Mouse (Mus musculus) limb, embryonic 12.5 days (tissue): Measurements from ENCODE around the gene Stambpl1. TPM values are rescaled to one million over a fixed set of nuclear protein-coding genes. Genes with fewer than 3 reads are reported as not detected.

Experiments used
- ATAC-seq: fragments of 200-750 bp; cut with Nextera tagmentation; 2 replicates; pipeline ENCODE4 v1.8.0; 2017; ENCODE audit warnings: low read depth, moderate TSS enrichment; ENCODE audit not compliant: insufficient number of reproducible peaks, insufficient read depth, low FRiP score, low TSS enrichment
- H3K27ac ChIP-seq: fragments of 300-500 bp; sonication (generic); 2 replicates; pipeline ENCODE4 v1.5.1; 2016; ENCODE audit warnings: mild to moderate bottlenecking, moderate library complexity
- H3K27me3 ChIP-seq: fragments of 300-500 bp; sonication (generic); 2 replicates; pipeline ENCODE4 v1.6.1; 2016; ENCODE audit warnings: mild to moderate bottlenecking, moderate library complexity
- H3K36me3 ChIP-seq: fragments of 300-500 bp; sonication (generic); 2 replicates; pipeline ENCODE4 v1.6.1; 2016; ENCODE audit warnings: mild to moderate bottlenecking, moderate library complexity
- H3K4me1 ChIP-seq: fragments of 300-500 bp; sonication (generic); replicated peaks from 2 replicates; pipeline ENCODE4 v1.6.1; 2016
- H3K4me2 ChIP-seq: fragments of 300-500 bp; sonication (generic); 2 replicates; pipeline ENCODE4 v1.6.1; 2016; ENCODE audit warnings: mild to moderate bottlenecking, moderate library complexity
- H3K4me3 ChIP-seq: fragments of 300-500 bp; sonication (generic); replicated peaks from 2 replicates; pipeline ENCODE4 v1.5.1; 2016; ENCODE audit warnings: mild to moderate bottlenecking
- H3K9ac ChIP-seq: fragments of 300-500 bp; sonication (generic); replicated peaks from 2 replicates; pipeline ENCODE4 v1.6.1; 2016; ENCODE audit warnings: mild to moderate bottlenecking, moderate library complexity
- H3K9me3 ChIP-seq: fragments of 300-500 bp; sonication (generic); 2 replicates; pipeline ENCODE4 v1.6.1; 2016; ENCODE audit warnings: mild to moderate bottlenecking, moderate library complexity
- WGBS: fragments of 180-500 bp; shearing (Covaris S2); methylation state at CpG from one replicate; pipeline ENCODE4 v1.1.7; 2016; 5-methylcytosine and 5-hydroxymethylcytosine counted together
- polyA plus RNA-seq: library from polyadenylated mRNA; unstranded; fragments of >200 nt; fragmentation: Nextera tagmentation; extraction: Ambion mirVana; gene quantifications from 2 replicates; pipeline ENCODE4 v1.2.1, GENCODE M21; 2016

The Stambpl1 gene
- polyA plus RNA-seq, 1 experiment from 2014 or later, result 10.8 TPM

DNA sequence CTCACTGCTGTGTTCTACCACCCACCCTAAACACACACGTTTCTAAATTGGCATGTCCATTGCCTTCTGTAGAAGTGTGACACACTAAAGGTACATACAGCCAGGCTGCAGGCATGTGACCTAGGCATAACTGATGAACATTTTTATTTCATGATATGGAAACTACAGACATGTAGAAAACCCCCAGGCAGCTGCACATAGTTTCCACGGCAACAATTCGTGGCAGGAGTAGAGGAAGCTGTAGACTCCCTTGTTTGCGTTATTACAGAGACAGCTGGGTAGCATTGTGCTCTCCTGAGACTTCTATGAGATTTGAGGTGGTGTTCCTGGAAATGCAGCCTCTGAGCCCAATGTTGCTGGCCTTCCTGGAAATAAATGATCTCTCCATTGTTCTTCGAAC is 24.9 kb downstream of the Stambpl1 start:
- no peaks in the 10 kb centered on the region for H3K36me3 ChIP-seq
- no peak overlapping the region for H3K4me2 ChIP-seq
- ATAC-seq, result no peak
- H3K9ac ChIP-seq, result no peak overlapping the region
- no peaks in the 10 kb centered on the region for H3K27me3 ChIP-seq
- no peaks in the 10 kb centered on the region for H3K4me1 ChIP-seq
- no peak overlapping the region for H3K27ac ChIP-seq
- H3K9me3 ChIP-seq, result no peaks in the 10 kb centered on the region
- WGBS, result 72% methylated on average over 5 of the region's 5 CpGs
- no peak overlapping the region for H3K4me3 ChIP-seq

DNA sequence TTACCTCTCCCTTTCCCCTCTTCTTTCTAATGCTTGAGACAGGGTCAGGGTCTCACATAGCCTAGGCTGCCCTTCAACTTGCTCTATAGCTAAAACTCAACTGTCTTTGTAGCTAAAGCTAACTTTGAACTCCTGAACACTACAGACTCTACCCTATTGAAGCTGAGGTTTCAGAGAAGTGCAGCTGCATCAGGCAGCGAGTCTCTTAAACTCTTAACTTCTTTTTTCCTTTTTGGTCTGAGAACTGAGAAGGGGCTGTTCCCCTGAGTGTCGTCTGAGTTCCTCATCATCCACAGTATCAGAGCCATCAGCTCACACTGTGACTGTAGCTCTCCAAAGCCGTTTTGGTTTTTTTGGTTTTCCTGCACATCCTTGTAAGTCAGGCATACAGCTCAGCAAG is 25.7 kb downstream of the Stambpl1 start:
- ATAC-seq, result no peak
- Histone ChIP-seq H3K4me3 (no peak overlapping the region), H3K27ac (no peak overlapping the region), H3K4me2 (no peak overlapping the region), H3K4me1 (no peaks in the 10 kb centered on the region), H3K27me3 (no peaks in the 10 kb centered on the region), H3K36me3 (no peaks in the 10 kb centered on the region), H3K9me3 (no peaks in the 10 kb centered on the region), H3K9ac (no peak overlapping the region)
- WGBS, result 81% methylated on average over 3 of the region's 3 CpGs

DNA sequence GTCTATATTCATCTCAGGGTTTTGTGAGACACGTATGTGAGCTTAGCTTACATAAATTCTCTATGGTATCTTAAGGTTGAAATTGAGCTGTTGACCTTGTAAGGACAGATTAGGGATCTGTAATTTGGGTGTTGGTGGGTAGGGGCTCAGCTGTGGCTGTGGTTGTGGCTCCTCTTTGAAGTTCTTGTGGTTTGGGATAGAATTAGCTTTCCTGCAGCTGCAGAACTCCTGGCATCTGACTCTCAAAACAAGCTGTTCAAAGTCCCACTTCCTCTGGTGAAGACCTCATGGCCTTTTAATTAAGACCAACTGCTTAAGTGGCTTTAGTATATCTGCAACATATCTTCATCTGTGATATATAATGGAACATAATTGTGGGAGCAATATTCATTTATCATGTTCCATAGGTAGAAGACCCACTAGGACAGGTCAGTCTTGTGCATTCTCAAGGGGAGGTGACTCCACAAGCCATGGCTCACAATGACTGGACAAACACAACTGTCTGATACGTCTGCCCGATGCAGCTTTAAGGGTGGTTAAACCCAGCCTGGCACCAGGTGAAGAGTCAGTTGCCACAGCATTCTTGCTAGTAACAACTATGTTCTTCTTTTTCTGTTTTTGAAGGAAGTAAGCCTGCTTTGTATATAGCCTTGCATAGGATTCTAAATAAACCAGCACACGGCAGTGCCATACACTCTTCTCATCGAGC is 27.4 kb downstream of the Stambpl1 start:
- Histone ChIP-seq H3K9me3 (no peaks in the 10 kb centered on the region), H3K4me3 (no peak overlapping the region), H3K27me3 (no peaks in the 10 kb centered on the region), H3K4me2 (no peak overlapping the region), H3K4me1 (no peaks in the 10 kb centered on the region), H3K27ac (no peak overlapping the region), H3K9ac (no peak overlapping the region), H3K36me3 (no peaks in the 10 kb centered on the region)
- 79% methylated on average over 5 of the region's 5 CpGs for WGBS
- no peak for ATAC-seq

DNA sequence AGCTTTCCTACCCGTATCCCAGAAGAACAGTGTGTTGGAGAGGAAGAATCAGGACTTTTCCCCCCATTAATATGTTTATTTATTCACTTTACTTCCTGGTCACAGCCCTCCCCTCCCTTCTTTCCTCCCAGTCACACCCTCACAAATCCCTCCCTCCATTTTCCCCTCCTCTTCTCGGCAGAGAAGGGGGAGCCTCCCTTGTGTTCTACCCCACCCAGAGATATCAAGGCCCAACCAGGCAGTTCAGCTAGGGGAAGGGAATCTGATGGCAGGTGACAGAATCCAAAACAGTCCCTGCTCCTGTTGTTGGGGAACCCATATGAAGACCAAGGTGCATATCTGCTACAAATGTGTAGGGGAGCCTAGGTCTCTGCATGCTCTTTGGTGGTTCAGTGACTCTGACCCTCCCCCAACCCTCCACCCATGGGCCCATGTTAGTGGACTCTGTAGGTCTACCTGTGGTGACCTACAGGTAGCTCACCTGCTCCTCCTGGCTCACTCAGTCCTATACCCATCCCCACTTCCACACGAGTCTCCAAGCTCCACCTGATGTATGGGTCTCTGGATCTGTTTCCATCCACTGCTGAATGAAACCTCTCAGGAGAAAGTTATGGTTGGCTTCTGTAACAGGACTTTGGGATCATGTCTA is 28.8 kb downstream of the Stambpl1 start:
- H3K4me1 ChIP-seq, result peaks cover 11% of the 10 kb centered on the region; the same call in 1 of the 2 replicates
- no peaks in the 10 kb centered on the region for H3K36me3 ChIP-seq
- H3K4me2 ChIP-seq, result no peak overlapping the region
- WGBS, result 93% methylated on average over 2 of the region's 3 CpGs
- no peak overlapping the region for H3K9ac ChIP-seq
- H3K4me3 ChIP-seq, result no peak overlapping the region
- H3K9me3 ChIP-seq, result no peaks in the 10 kb centered on the region
- no peak overlapping the region for H3K27ac ChIP-seq
- no peak for ATAC-seq
- no peaks in the 10 kb centered on the region for H3K27me3 ChIP-seq

DNA sequence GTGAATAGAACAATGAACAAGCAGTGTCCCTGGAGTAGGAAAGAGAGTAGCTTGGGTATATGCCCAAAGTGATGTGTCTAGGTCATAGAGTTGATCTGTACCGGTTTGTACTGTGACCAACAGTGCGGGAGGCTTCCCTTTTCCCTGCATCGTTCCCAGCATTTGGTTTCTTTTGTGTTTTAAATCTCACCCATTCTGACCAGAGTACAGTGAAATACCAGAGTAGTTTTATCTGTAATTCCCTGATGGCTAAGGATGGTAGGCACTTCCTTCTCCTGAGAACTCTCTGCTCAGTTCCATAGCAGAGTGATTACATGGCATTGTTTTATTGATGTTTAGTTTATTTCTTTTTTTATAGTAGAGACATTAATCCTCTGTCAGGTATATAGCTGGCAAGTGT is 30.8 kb downstream of the Stambpl1 start:
- H3K4me1 ChIP-seq, result peaks cover 11% of the 10 kb centered on the region; the same call in 1 of the 2 replicates
- no peaks in the 10 kb centered on the region for H3K27me3 ChIP-seq
- H3K4me2 ChIP-seq, result no peak overlapping the region
- WGBS, result 87% methylated on average over 3 of the region's 3 CpGs
- no peak overlapping the region for H3K27ac ChIP-seq
- no peaks in the 10 kb centered on the region for H3K36me3 ChIP-seq
- no peak overlapping the region for H3K9ac ChIP-seq
- no peak for ATAC-seq
- H3K4me3 ChIP-seq, result no peak overlapping the region
- H3K9me3 ChIP-seq, result no peaks in the 10 kb centered on the region

DNA sequence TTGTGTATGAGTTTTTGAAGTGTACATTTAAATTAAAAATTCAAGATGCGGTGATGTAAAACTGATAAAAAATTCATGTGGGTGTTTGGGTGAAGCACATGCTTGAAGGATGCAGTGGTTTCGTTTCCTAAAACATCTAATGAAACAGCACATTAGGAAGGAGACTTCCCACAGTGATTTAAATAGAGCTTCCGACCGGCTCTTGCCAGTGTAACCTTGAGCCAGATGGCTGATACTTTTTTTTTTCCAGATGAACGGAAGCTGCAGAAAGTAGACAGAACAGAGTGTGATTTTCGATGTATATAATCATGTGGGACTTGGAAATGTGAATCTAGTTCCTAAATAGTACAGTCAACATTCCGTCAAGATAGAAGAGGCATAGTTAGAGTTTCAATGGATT is 39.6 kb downstream of the Stambpl1 start:
- H3K27ac ChIP-seq, result no peak overlapping the region
- no peak overlapping the region for H3K4me3 ChIP-seq
- H3K27me3 ChIP-seq, result no peaks in the 10 kb centered on the region
- no peak overlapping the region for H3K4me2 ChIP-seq
- peaks cover 12% of the 10 kb centered on the region for H3K4me1 ChIP-seq
- WGBS, result 44% methylated on average over 7 of the region's 7 CpGs
- no peak overlapping the region for H3K9ac ChIP-seq
- ATAC-seq, result no peak
- H3K36me3 ChIP-seq, result no peaks in the 10 kb centered on the region
- H3K9me3 ChIP-seq, result no peaks in the 10 kb centered on the region

DNA sequence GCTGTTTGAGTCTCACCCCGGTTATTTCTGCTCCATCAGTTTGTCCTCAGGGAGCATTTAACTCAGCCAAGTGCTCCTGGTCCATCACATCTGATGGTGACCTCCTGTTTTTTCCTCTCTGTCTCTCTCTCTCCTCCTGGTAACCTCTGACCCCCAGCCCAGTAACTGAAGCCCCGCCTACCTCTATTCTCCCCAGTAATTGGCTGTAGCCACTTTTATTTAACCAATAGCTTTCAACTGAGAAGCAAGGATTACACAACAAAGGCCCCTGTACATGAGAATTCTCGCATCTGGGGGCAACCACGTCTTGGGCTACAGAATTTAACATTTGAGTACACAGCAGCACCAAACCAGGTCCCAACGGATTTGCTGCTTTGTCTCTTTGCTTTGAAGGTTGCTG is 40.3 kb downstream of the Stambpl1 start:
- Histone ChIP-seq H3K4me2 (no peak overlapping the region), H3K36me3 (0 out of 2 replicates have a peak, but pooled peaks cover under 1% of the 10 kb centered on the region), H3K4me1 (peaks cover 12% of the 10 kb centered on the region), H3K9me3 (no peaks in the 10 kb centered on the region), H3K27me3 (no peaks in the 10 kb centered on the region), H3K27ac (no peak overlapping the region), H3K4me3 (no peak overlapping the region), H3K9ac (no peak overlapping the region)
- no peak for ATAC-seq
- WGBS, result 55% methylated on average over 5 of the region's 5 CpGs

DNA sequence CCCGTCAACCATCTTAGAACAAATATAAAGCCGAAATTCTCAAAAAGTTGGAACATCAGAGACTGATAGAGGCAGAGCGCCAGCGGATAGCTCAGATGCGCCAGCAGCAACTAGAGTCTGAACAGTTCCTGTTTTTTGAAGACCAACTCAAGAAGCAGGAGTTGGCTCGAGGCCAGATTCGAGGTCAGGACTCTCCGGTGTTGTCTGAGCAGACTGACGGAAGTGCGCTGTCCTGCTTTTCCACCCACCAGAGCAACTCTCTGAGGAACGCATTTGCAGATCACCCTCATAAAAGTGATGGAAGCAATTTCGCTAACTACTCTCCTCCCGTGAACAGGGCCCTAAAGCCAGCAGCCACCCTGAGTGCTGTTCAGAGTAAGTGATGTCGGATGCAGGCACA is 41.9 kb downstream of the Stambpl1 start:
- Histone ChIP-seq H3K4me1 (peaks cover 12% of the 10 kb centered on the region), H3K36me3 (peaks cover 3% of the 10 kb centered on the region; the same call in 1 of the 2 replicates), H3K9me3 (no peaks in the 10 kb centered on the region), H3K27ac (no peak overlapping the region), H3K27me3 (no peaks in the 10 kb centered on the region), H3K9ac (no peak overlapping the region), H3K4me2 (no peak overlapping the region), H3K4me3 (no peak overlapping the region)
- no peak for ATAC-seq
- WGBS, result 57% methylated on average over 14 of the region's 14 CpGs

DNA sequence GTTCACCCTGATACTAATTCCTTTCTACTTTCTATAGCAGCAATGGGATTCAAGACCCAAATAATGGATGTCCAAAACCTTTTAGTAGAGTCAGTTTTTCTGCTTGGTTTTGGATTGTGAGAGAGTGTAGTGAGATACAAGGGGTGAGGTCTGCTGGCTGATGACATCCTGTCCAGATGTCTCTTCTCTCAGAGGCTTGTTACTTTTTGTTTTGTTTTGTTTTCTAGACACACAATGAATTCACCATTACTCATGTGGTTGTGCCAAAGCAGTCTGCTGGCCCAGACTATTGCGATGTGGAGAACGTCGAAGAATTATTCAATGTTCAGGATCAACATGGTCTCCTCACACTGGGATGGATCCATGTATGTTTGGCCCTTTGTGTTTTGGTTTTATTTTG is 44.0 kb downstream of the Stambpl1 start:
- no peak for ATAC-seq

DNA sequence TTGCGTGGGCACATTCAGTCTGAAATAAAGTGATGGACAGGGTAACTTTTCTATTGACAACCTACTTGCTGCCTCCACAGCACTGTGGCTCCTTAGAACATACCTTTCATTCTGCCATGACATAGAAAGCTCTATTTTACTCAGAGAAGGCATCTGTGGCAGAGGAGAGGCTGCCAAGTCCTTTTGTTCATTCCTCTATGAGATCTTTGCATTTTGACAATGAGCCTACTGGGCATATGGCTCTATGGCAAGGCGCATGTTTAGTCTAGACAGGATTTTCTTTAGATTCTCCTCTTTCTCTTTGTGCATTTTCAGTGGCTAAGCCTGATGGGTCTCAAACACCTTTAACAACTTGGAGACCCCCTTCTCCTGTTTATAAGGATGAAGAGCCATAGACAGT is 45.7 kb downstream of the Stambpl1 start:
- H3K9ac ChIP-seq, result no peak overlapping the region
- H3K4me3 ChIP-seq, result no peak overlapping the region
- WGBS, result 99% methylated on average over 2 of the region's 2 CpGs
- no peaks in the 10 kb centered on the region for H3K27me3 ChIP-seq
- H3K36me3 ChIP-seq, result peaks cover 3% of the 10 kb centered on the region; the same call in 1 of the 2 replicates
- no peak overlapping the region for H3K4me2 ChIP-seq
- H3K27ac ChIP-seq, result no peak overlapping the region
- H3K9me3 ChIP-seq, result no peaks in the 10 kb centered on the region
- ATAC-seq, result no peak
- H3K4me1 ChIP-seq, result peaks cover 5% of the 10 kb centered on the region; the same call in 1 of the 2 replicates

More for the DNA sequence above, 44.0 kb downstream of the Stambpl1 start:
- no peak overlapping the region for H3K9ac ChIP-seq
- no peak overlapping the region for H3K4me2 ChIP-seq
- H3K36me3 ChIP-seq, result peaks cover 3% of the 10 kb centered on the region; the same call in 1 of the 2 replicates
- H3K9me3 ChIP-seq, result no peaks in the 10 kb centered on the region
- 99% methylated on average over 3 of the region's 3 CpGs for WGBS
- peaks cover 12% of the 10 kb centered on the region for H3K4me1 ChIP-seq
- no peaks in the 10 kb centered on the region for H3K27me3 ChIP-seq
- H3K27ac ChIP-seq, result no peak overlapping the region
- no peak overlapping the region for H3K4me3 ChIP-seq

DNA sequence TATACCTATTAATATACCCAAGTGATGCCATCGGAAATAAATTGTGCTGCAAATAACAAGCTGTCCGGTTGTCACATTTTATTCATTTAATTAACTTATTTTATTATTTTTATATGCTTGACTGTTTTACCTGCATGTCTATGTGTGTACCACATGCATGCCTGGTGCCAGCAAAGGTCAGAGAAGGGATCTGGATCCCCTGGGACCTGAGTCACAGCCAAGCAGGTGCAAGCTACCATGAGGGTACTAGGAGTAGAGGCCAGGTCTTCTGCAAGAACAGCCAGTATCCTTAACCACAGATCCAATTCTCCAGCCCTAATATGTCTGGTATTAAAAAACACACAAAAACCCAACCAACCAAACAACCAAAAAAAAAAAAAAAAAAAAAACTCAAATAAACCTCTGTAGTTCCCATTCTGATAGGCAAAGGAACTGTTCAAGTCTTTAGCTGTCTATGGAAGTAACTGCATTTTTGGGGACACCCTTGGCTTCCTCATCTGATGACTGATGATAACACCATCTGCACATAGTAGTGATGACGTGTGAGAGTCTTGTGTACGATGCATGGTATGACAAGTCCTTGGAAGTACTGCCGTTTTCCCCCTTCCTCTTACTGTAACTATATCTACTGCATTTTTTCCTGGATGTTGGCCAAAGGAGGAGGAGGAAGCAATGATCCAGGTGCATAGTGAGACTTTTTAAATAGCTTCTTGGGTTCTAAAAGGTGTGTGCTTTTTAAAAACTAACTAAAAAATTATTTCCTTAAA is 48.4 kb downstream of the Stambpl1 start:
- 90% methylated on average over 5 of the region's 5 CpGs for WGBS
- no peaks in the 10 kb centered on the region for H3K9me3 ChIP-seq
- H3K9ac ChIP-seq, result no peak overlapping the region
- no peak overlapping the region for H3K27ac ChIP-seq
- H3K36me3 ChIP-seq, result peaks cover 3% of the 10 kb centered on the region; the same call in 1 of the 2 replicates
- no peaks in the 10 kb centered on the region for H3K4me1 ChIP-seq
- H3K27me3 ChIP-seq, result no peaks in the 10 kb centered on the region
- no peak overlapping the region for H3K4me3 ChIP-seq
- H3K4me2 ChIP-seq, result no peak overlapping the region
- no peak for ATAC-seq
